8 mouse cellular contexts compared by ENCODE assay signal in genomic region chr2:156722071-156722575, GRCm38 (mm10). TPM values are rescaled to one million over a fixed set of nuclear protein-coding genes. Genes with fewer than 3 reads are reported as not detected.
DNase-seq lines count a peak whose midpoint lies in the region; ATAC-seq and TF ChIP-seq lines count a peak whose summit lies in the region.

No protein-coding gene starts in this region.

- TF ChIP-seq CTCF in lung, adult 2 months (IDR thresholded peaks at IDR 0.05; ENCODE audit: insufficient read depth, low read length): no peak

- peak overlapping the region; percentile 85 for H3K4me2 ChIP-seq in heart, embryonic 13.5 days
- H3K4me2 ChIP-seq in kidney, embryonic 16.5 days (replicated peaks; ENCODE audit: low read depth, low read length): peak overlapping the region; percentile 95

- no peaks in the 10 kb centered on the region for H3K9me3 ChIP-seq in heart, embryonic 13.5 days
- no peaks in the 10 kb centered on the region for H3K9me3 ChIP-seq in kidney, embryonic 16.5 days (ENCODE audit: low read length)

- peak; percentile 7 to 12 for DNase-seq in CD8-positive naive resting alpha-beta T cell, adult 2 months (ENCODE audit: low read depth in 2 of 2, low spot score in 2 of 2)
- DNase-seq in adrenal gland, adult 8-10 months: peak; percentile 54
- peak; percentile 72 for DNase-seq in fibroblast of lung, adult 2 months (ENCODE audit: low read depth)
- DNase-seq in lung, adult 2 months: peak; percentile 74
- peak; percentile 45 for DNase-seq in yolk sac, embryonic 10.5 days (ENCODE audit: low spot score)

- no peak for ATAC-seq in heart, embryonic 13.5 days (ENCODE audit: extremely low read depth, insufficient number of reproducible peaks, low FRiP score, low TSS enrichment)
- ATAC-seq in kidney, embryonic 16.5 days (ENCODE audit: low FRiP score, low TSS enrichment): 0 out of 2 replicates have a peak, but pooled peaks have one; percentile 3
- ATAC-seq in neutrophil, adult 5-6 weeks (ENCODE audit: extremely low read depth, insufficient number of reproducible peaks, low FRiP score, poor library complexity, severe bottlenecking): peak; percentile 13; the same call in 1 of the 2 replicates

- peak overlapping the region; percentile 87 for H3K27ac ChIP-seq in heart, embryonic 13.5 days (replicated peaks)
- peak overlapping the region; percentile 70 for H3K27ac ChIP-seq in kidney, embryonic 16.5 days (ENCODE audit: low read length)

- H3K9ac ChIP-seq in heart, embryonic 13.5 days: peak overlapping the region; percentile 97
- peak overlapping the region; percentile 93 for H3K9ac ChIP-seq in kidney, embryonic 16.5 days (replicated peaks; ENCODE audit: low read length)

- no peaks in the 10 kb centered on the region for H3K27me3 ChIP-seq in heart, embryonic 13.5 days (replicated peaks)
- H3K27me3 ChIP-seq in kidney, embryonic 16.5 days (ENCODE audit: insufficient read depth, low read length): no peaks in the 10 kb centered on the region

- WGBS in heart, embryonic 13.5 days: 2% methylated on average over 15 of the region's 15 CpGs
- under 1% methylated on average over 15 of the region's 15 CpGs for WGBS in kidney, embryonic 16.5 days
- WGBS in lung, adult 2 months: under 1% methylated on average over 15 of the region's 15 CpGs

- H3K4me1 ChIP-seq in heart, embryonic 13.5 days: peaks cover 83% of the 10 kb centered on the region
- H3K4me1 ChIP-seq in kidney, embryonic 16.5 days (ENCODE audit: insufficient read depth, low read length): peaks cover 75% of the 10 kb centered on the region
- peaks cover 48% of the 10 kb centered on the region for H3K4me1 ChIP-seq in lung, adult 2 months (ENCODE audit: control insufficient read depth, insufficient read depth, low read length)

- peak; percentile 97 for TF ChIP-seq POLR2A in lung, adult 2 months (IDR thresholded peaks at IDR 0.05; ENCODE audit: borderline replicate concordance, extremely low read depth, low read depth, low read length)

- H3K4me3 ChIP-seq in heart, embryonic 13.5 days: peak overlapping the region; percentile 84
- H3K4me3 ChIP-seq in kidney, embryonic 16.5 days (ENCODE audit: low read length): peak overlapping the region; percentile 83
- H3K4me3 ChIP-seq in lung, adult 2 months (replicated peaks; ENCODE audit: extremely low read depth, low read depth, low read length): peak overlapping the region; percentile 98

- H3K36me3 ChIP-seq in heart, embryonic 13.5 days: no peaks in the 10 kb centered on the region
- H3K36me3 ChIP-seq in kidney, embryonic 16.5 days (ENCODE audit: insufficient read depth, low read length): no peaks in the 10 kb centered on the region

RNA-seq across cellular contexts. Expression of gene Myl9, which starts 53.1 kb away (rescaled TPM):
- total RNA-seq in adrenal gland, adult 8-10 months (2022): 10 to 100 TPM; 37.2 to 58.6 (median 47.9) TPM
- polyA plus RNA-seq in heart, embryonic 13.5 days (2015; fragmentation: Nextera tagmentation; extraction: Ambion mirVana): 1,696 and 1,855 TPM in 2 replicates
- 447 and 578 TPM in 2 replicates for polyA plus RNA-seq in kidney, embryonic 16.5 days (2015; fragmentation: Nextera tagmentation; extraction: Ambion mirVana)
- 174 and 258 TPM in 2 replicates for polyA plus RNA-seq in lung, adult 2 months (2012; rRNA removed)
- total RNA-seq in neutrophil, adult 5-6 weeks (2017): 22.3 and 27.6 TPM in 2 replicates

Comparison
In these comparisons a context has a peak if more than half of its experiments do, and no peak if none do; other contexts are left out.
1. DNase-seq: peak in every context shown above with its lines; median percentile 74 in lung, adult 2 months; 72 in fibroblast of lung, adult 2 months; 54 in adrenal gland, adult 8-10 months; 45 in yolk sac, embryonic 10.5 days; 10 in CD8-positive naive resting alpha-beta T cell, adult 2 months.